Comparison of ENCODE assay signal across 8 mouse cellular contexts in the genomic region with DNA sequence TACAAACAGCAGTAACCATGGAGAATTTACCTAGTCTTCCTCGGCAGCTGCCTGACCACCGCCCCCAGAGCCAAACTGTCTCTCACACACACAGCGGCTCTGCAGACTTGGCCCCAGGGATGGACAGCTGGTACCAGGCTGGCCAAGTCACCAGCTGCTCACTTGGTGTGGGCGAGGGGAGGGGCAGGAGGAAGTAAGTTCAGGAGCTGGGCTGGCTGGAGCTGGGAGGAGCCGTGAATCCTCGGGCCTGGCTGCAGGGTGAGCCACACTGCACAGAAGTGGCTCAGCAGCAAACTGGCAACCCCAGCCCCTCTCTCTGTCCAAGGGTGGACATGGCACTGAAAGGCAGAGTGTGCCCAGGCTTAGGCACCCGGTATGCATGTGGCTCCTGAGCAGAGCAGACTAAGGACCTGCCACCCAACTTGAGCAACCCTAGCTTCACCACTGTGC. TPM values are rescaled to one million over a fixed set of nuclear protein-coding genes. Genes with fewer than 3 reads are reported as not detected.
DNase-seq lines count a peak whose midpoint lies in the region; ATAC-seq and TF ChIP-seq lines count a peak whose summit lies in the region.

No protein-coding gene starts in this region.

- 6% methylated on average over 7 of the region's 7 CpGs for WGBS in forebrain, embryonic 15.5 days
- 16% methylated on average over 7 of the region's 7 CpGs for WGBS in lung, embryonic 14.5 days

- peak overlapping the region; percentile 59; the same call in 1 of the 2 replicates for H3K4me3 ChIP-seq in G1E (ENCODE audit: low read depth, low read length)
- H3K4me3 ChIP-seq in forebrain, embryonic 15.5 days: peak overlapping the region; percentile 88
- peak overlapping the region; percentile 59 for H3K4me3 ChIP-seq in layer of hippocampus, adult 2 months
- H3K4me3 ChIP-seq in lung, embryonic 14.5 days (ENCODE audit: low read depth, low read length): peak overlapping the region; percentile 97

- intact Hi-C loops in heart, postnatal 10 days (cut with DNase I): no loop called here

- ATAC-seq in G1E (ENCODE audit: extremely low read depth, insufficient number of reproducible peaks, low FRiP score, poor library complexity, severe bottlenecking): peak; percentile 24; the same call in 1 of the 2 replicates
- ATAC-seq in forebrain, embryonic 15.5 days (replicated peaks): peak; percentile 62
- ATAC-seq in lung, embryonic 14.5 days (ENCODE audit: insufficient read depth): peak; percentile 32
- ATAC-seq in neutrophil, adult 5-6 weeks (ENCODE audit: extremely low read depth, insufficient number of reproducible peaks, low FRiP score, poor library complexity, severe bottlenecking): peak; percentile 31; the same call in 1 of the 2 replicates
- no peak for ATAC-seq in activated CD4-positive, CD25-positive, alpha-beta regulatory T cell, adult 4 months

- H3K27ac ChIP-seq in forebrain, embryonic 15.5 days (replicated peaks): peak overlapping the region; percentile 98
- peak overlapping the region; percentile 93 for H3K27ac ChIP-seq in layer of hippocampus, adult 2 months
- peak overlapping the region; percentile 98 for H3K27ac ChIP-seq in lung, embryonic 14.5 days (ENCODE audit: low read depth)

- peaks cover 52% of the 10 kb centered on the region for H3K36me3 ChIP-seq in G1E (replicated peaks)
- H3K36me3 ChIP-seq in forebrain, embryonic 15.5 days: peaks cover 27% of the 10 kb centered on the region
- H3K36me3 ChIP-seq in lung, embryonic 14.5 days (ENCODE audit: insufficient read depth): peaks cover 43% of the 10 kb centered on the region

- DNase-seq in G1E (ENCODE audit: low spot score): peak; percentile 39
- peak; percentile 63 for DNase-seq in cerebellum, adult 11 months
- peak; percentile 73 for DNase-seq in heart, postnatal 10 days
- DNase-seq in layer of hippocampus, adult 2 months (ENCODE audit: low spot score in 2 of 2): peak; percentile 52 to 79
- peak; percentile 78 for DNase-seq in lung, embryonic 14.5 days

- no peaks in the 10 kb centered on the region for H3K9me3 ChIP-seq in G1E (replicated peaks)
- H3K9me3 ChIP-seq in forebrain, embryonic 15.5 days: no peaks in the 10 kb centered on the region
- H3K9me3 ChIP-seq in lung, embryonic 14.5 days (ENCODE audit: low read depth, low read length): no peaks in the 10 kb centered on the region

- H3K27me3 ChIP-seq in G1E (ENCODE audit: insufficient read depth, low read length): no peaks in the 10 kb centered on the region
- H3K27me3 ChIP-seq in forebrain, embryonic 15.5 days: no peaks in the 10 kb centered on the region
- no peaks in the 10 kb centered on the region for H3K27me3 ChIP-seq in lung, embryonic 14.5 days (ENCODE audit: insufficient read depth, low read length)

- H3K4me2 ChIP-seq in forebrain, embryonic 15.5 days (replicated peaks): peak overlapping the region; percentile 81
- peak overlapping the region; percentile 91 for H3K4me2 ChIP-seq in lung, embryonic 14.5 days

- peaks cover 58% of the 10 kb centered on the region for H3K4me1 ChIP-seq in G1E (ENCODE audit: insufficient read depth, low read depth, low read length)
- peaks cover 35% of the 10 kb centered on the region for H3K4me1 ChIP-seq in forebrain, embryonic 15.5 days
- peaks cover 10% of the 10 kb centered on the region for H3K4me1 ChIP-seq in lung, embryonic 14.5 days (ENCODE audit: insufficient read depth)

- H3K9ac ChIP-seq in forebrain, embryonic 15.5 days (replicated peaks): peak overlapping the region; percentile 90
- peak overlapping the region; percentile 100 for H3K9ac ChIP-seq in lung, embryonic 14.5 days

- no peak for TF ChIP-seq CTCF in G1E (IDR thresholded peaks at IDR 0.05; ENCODE audit: low read depth, low read length)
- no peak for TF ChIP-seq CTCF in layer of hippocampus, adult 2 months (conservative IDR thresholded peaks at IDR 0.05)
- no peak for TF ChIP-seq CTCF in lung, embryonic 14.5 days (IDR thresholded peaks at IDR 0.05; ENCODE audit: low read depth)

RNA-seq across cellular contexts. Expression of a gene that starts 11.7 kb away (rescaled TPM):
- 183 and 193 TPM in 2 replicates for total RNA-seq in G1E (2014; fragmentation: Nextera tagmentation)
- 150 and 200 TPM in 2 replicates for total RNA-seq in G1E (2017)
- polyA plus RNA-seq in G1E (2012): 145 and 163 TPM in 2 replicates
- 85.6 and 193 TPM in 2 replicates for polyA plus RNA-seq in forebrain, embryonic 15.5 days (2015; fragmentation: Nextera tagmentation; extraction: Ambion mirVana)
- 100 to 1,000 TPM; 171 to 185 TPM for total RNA-seq in heart, postnatal 10 days (2021)
- 10 to 100 TPM; 83.6 TPM for total RNA-seq in layer of hippocampus, adult 2 months (2021)
- polyA plus RNA-seq in lung, embryonic 14.5 days (2014; fragmentation: Nextera tagmentation; extraction: Ambion mirVana): 193 and 259 TPM in 2 replicates
- total RNA-seq in neutrophil, adult 5-6 weeks (2017): 78.1 and 86.2 TPM in 2 replicates
- 10 to 100 TPM; 18.4 to 20.1 TPM for polyA plus RNA-seq in activated CD4-positive, CD25-positive, alpha-beta regulatory T cell, adult 4 months (2017; shearing (Covaris generic))

RNA-seq across cellular contexts. Expression of a gene that starts 23.2 kb away (rescaled TPM):
- total RNA-seq in G1E (2014; fragmentation: Nextera tagmentation) (26.8 and 29.5 TPM in 2 replicates), G1E (2017) (18.9 and 19.8 TPM in 2 replicates)
- polyA plus RNA-seq in G1E (2012): 5.9 and 7.7 TPM in 2 replicates
- 19.0 and 22.6 TPM in 2 replicates for polyA plus RNA-seq in forebrain, embryonic 15.5 days (2015; fragmentation: Nextera tagmentation; extraction: Ambion mirVana)
- total RNA-seq in heart, postnatal 10 days (2021): 10 to 100 TPM in 1 of 2 experiments, 1 to 10 TPM in 1; 9.7 to 10.8 TPM
- 10 to 100 TPM; 14.5 to 15.4 TPM for total RNA-seq in layer of hippocampus, adult 2 months (2021)
- polyA plus RNA-seq in lung, embryonic 14.5 days (2014; fragmentation: Nextera tagmentation; extraction: Ambion mirVana): 14.5 and 15.2 TPM in 2 replicates
- total RNA-seq in neutrophil, adult 5-6 weeks (2017): 5.5 and 6.9 TPM in 2 replicates
- polyA plus RNA-seq in activated CD4-positive, CD25-positive, alpha-beta regulatory T cell, adult 4 months (2017; shearing (Covaris generic)): 10 to 100 TPM; 11.0 to 18.3 TPM

RNA-seq across cellular contexts. Expression of a gene that starts 23.4 kb away (rescaled TPM):
- 16.8 and 24.2 TPM in 2 replicates for total RNA-seq in G1E (2014; fragmentation: Nextera tagmentation)
- 22.8 and 23.2 TPM in 2 replicates for total RNA-seq in G1E (2017)
- 2.0 and 2.4 TPM in 2 replicates for polyA plus RNA-seq in G1E (2012)
- 16.4 and 17.6 TPM in 2 replicates for polyA plus RNA-seq in forebrain, embryonic 15.5 days (2015; fragmentation: Nextera tagmentation; extraction: Ambion mirVana)
- total RNA-seq in heart, postnatal 10 days (2021): 1 to 10 TPM; 6.7 to 7.4 TPM
- total RNA-seq in layer of hippocampus, adult 2 months (2021): 10 to 100 TPM; 18.9 to 19.3 TPM
- polyA plus RNA-seq in lung, embryonic 14.5 days (2014; fragmentation: Nextera tagmentation; extraction: Ambion mirVana): 19.2 and 20.7 TPM in 2 replicates
- total RNA-seq in neutrophil, adult 5-6 weeks (2017): 14.0 and 18.3 TPM in 2 replicates
- polyA plus RNA-seq in activated CD4-positive, CD25-positive, alpha-beta regulatory T cell, adult 4 months (2017; shearing (Covaris generic)): 10 to 100 TPM; 14.2 to 15.3 TPM
